Mouse (Mus musculus) hindbrain, embryonic 15.5 days (tissue): ENCODE data around the gene Dnajc16. TPM values are rescaled to one million over a fixed set of nuclear protein-coding genes. Genes with fewer than 3 reads are reported as not detected.

ENCODE experiments used
- ATAC-seq: fragments of 200-750 bp; cut with Nextera tagmentation; 2 replicates; pipeline ENCODE4 v1.8.0; 2017; ENCODE audit warnings: low read depth, moderate number of reproducible peaks, moderate TSS enrichment; ENCODE audit not compliant: low FRiP score
- H3K27ac ChIP-seq: fragments of 300-500 bp; sonication (generic); replicated peaks from 2 replicates; pipeline ENCODE4 v1.5.1; 2015; ENCODE audit warnings: mild to moderate bottlenecking, inconsistent platforms
- H3K27me3 ChIP-seq: fragments of 300-500 bp; sonication (generic); 2 replicates; pipeline ENCODE4 v1.6.1; 2015; ENCODE audit warnings: control low read depth, inconsistent platforms
- H3K36me3 ChIP-seq: fragments of 300-500 bp; sonication (generic); 2 replicates; pipeline ENCODE4 v1.6.1; 2015; ENCODE audit warnings: control low read depth, inconsistent platforms
- H3K4me1 ChIP-seq: fragments of 300-500 bp; sonication (generic); replicated peaks from 2 replicates; pipeline ENCODE4 v1.6.1; 2015; ENCODE audit warnings: control low read depth, inconsistent platforms
- H3K4me2 ChIP-seq: fragments of 300-500 bp; sonication (generic); 2 replicates; pipeline ENCODE4 v1.6.1; 2015; ENCODE audit warnings: moderate library complexity, mild to moderate bottlenecking, inconsistent platforms
- H3K4me3 ChIP-seq: fragments of 300-500 bp; sonication (generic); 2 replicates; pipeline ENCODE4 v1.5.1; 2015; ENCODE audit warnings: mild to moderate bottlenecking, inconsistent platforms
- H3K9ac ChIP-seq: fragments of 300-500 bp; sonication (generic); 2 replicates; pipeline ENCODE4 v1.6.1; 2015; ENCODE audit warnings: inconsistent platforms
- H3K9me3 ChIP-seq: fragments of 300-500 bp; sonication (generic); 2 replicates; pipeline ENCODE4 v1.6.1; 2016; ENCODE audit warnings: control low read depth, inconsistent platforms
- WGBS: fragments of 180-500 bp; shearing (Covaris S2); methylation state at CpG from one replicate; pipeline ENCODE4 v1.1.7; 2015; 5-methylcytosine and 5-hydroxymethylcytosine counted together
- polyA plus RNA-seq: library from polyadenylated mRNA; unstranded; fragments of >200 nt; fragmentation: Nextera tagmentation; extraction: Ambion mirVana; gene quantifications from 2 replicates; pipeline ENCODE4 v1.2.1, GENCODE M21; 2015

Dnajc16 gene
- polyA plus RNA-seq: 5.5 and 6.8 TPM in 2 replicates

GRCm38 (mm10) chr4:141790524-141790990 lies at the start of gene Dnajc16:
Gene Dnajc16 (minus strand): TSS chr4:141790931.
- Histone ChIP-seq H3K27ac (peak within 1 kb of the TSS; percentile 89), H3K27me3 (no peaks in the 10 kb centered on the region), H3K36me3 (peaks cover 6% of the 10 kb centered on the region; the same call in 1 of the 2 replicates), H3K4me1 (peaks cover 27% of the 10 kb centered on the region), H3K9me3 (no peaks in the 10 kb centered on the region), H3K4me3 (peak within 1 kb of the TSS; percentile 83), H3K9ac (peak within 1 kb of the TSS; percentile 86), H3K4me2 (peak within 1 kb of the TSS; percentile 69)
- WGBS: under 1% methylated on average over 42 of the region's 42 CpGs
- ATAC-seq: peak; percentile 94

- WGBS: 77% methylated on average over 5 of the region's 5 CpGs
- Histone ChIP-seq H3K4me3 (no peak overlapping the region), H3K4me1 (no peaks in the 10 kb centered on the region), H3K9ac (no peak overlapping the region), H3K27me3 (no peaks in the 10 kb centered on the region), H3K27ac (no peak overlapping the region), H3K9me3 (no peaks in the 10 kb centered on the region), H3K36me3 (no peaks in the 10 kb centered on the region), H3K4me2 (no peak overlapping the region)
- ATAC-seq: no peak
Observed at GRCm38 (mm10) chr4:141834536-141835095, 43.9 kb upstream of the Dnajc16 start.

- 58% methylated on average over 1 of the region's 1 CpGs for WGBS
- Histone ChIP-seq H3K4me1 (no peaks in the 10 kb centered on the region), H3K27me3 (no peaks in the 10 kb centered on the region), H3K36me3 (no peaks in the 10 kb centered on the region), H3K9ac (no peak overlapping the region), H3K9me3 (no peaks in the 10 kb centered on the region), H3K4me2 (no peak overlapping the region), H3K4me3 (no peak overlapping the region), H3K27ac (no peak overlapping the region)
- no peak for ATAC-seq
Observed at GRCm38 (mm10) chr4:141833911-141834310, 43.2 kb upstream of the Dnajc16 start.

GRCm38 (mm10) chr4:141831361-141831760 lies 40.6 kb upstream of the Dnajc16 start:
- WGBS: 86% methylated on average over 7 of the region's 7 CpGs
- Histone ChIP-seq H3K36me3 (no peaks in the 10 kb centered on the region), H3K4me3 (no peak overlapping the region), H3K9me3 (no peaks in the 10 kb centered on the region), H3K4me1 (no peaks in the 10 kb centered on the region), H3K27ac (no peak overlapping the region), H3K9ac (no peak overlapping the region), H3K4me2 (no peak overlapping the region), H3K27me3 (no peaks in the 10 kb centered on the region)
- no peak for ATAC-seq

- no peaks in the 10 kb centered on the region for H3K9me3 ChIP-seq
- H3K27me3 ChIP-seq: no peaks in the 10 kb centered on the region
- ATAC-seq: no peak
- no peaks in the 10 kb centered on the region for H3K36me3 ChIP-seq
- H3K4me1 ChIP-seq: no peaks in the 10 kb centered on the region
- 60% methylated on average over 11 of the region's 11 CpGs for WGBS
- H3K4me2 ChIP-seq: no peak overlapping the region
- no peak overlapping the region for H3K9ac ChIP-seq
- H3K4me3 ChIP-seq: no peak overlapping the region
- no peak overlapping the region for H3K27ac ChIP-seq
Observed at GRCm38 (mm10) chr4:141830381-141830780, 39.6 kb upstream of the Dnajc16 start.

- Histone ChIP-seq H3K9ac (no peak overlapping the region), H3K4me1 (no peaks in the 10 kb centered on the region), H3K36me3 (no peaks in the 10 kb centered on the region), H3K27me3 (no peaks in the 10 kb centered on the region), H3K4me2 (no peak overlapping the region), H3K4me3 (no peak overlapping the region), H3K27ac (no peak overlapping the region), H3K9me3 (no peaks in the 10 kb centered on the region)
- WGBS: 87% methylated on average over 4 of the region's 4 CpGs
- no peak for ATAC-seq
Observed at GRCm38 (mm10) chr4:141828177-141828576, 37.4 kb upstream of the Dnajc16 start.

- no peak overlapping the region for H3K4me3 ChIP-seq
- H3K27me3 ChIP-seq: no peaks in the 10 kb centered on the region
- no peak overlapping the region for H3K27ac ChIP-seq
- WGBS: 92% methylated on average over 2 of the region's 2 CpGs
- no peaks in the 10 kb centered on the region for H3K9me3 ChIP-seq
- no peaks in the 10 kb centered on the region for H3K4me1 ChIP-seq
- no peaks in the 10 kb centered on the region for H3K36me3 ChIP-seq
- ATAC-seq: no peak
- H3K9ac ChIP-seq: no peak overlapping the region
- no peak overlapping the region for H3K4me2 ChIP-seq
Observed at GRCm38 (mm10) chr4:141827401-141827800, 36.7 kb upstream of the Dnajc16 start.

- Histone ChIP-seq H3K4me1 (no peaks in the 10 kb centered on the region), H3K27me3 (no peaks in the 10 kb centered on the region), H3K9me3 (no peaks in the 10 kb centered on the region), H3K27ac (no peak within 1 kb of the TSS), H3K4me3 (no peak within 1 kb of the TSS), H3K36me3 (no peaks in the 10 kb centered on the region), H3K9ac (no peak within 1 kb of the TSS), H3K4me2 (no peak within 1 kb of the TSS)
- WGBS: 51% methylated on average over 5 of the region's 5 CpGs
- no peak for ATAC-seq
Observed at GRCm38 (mm10) chr4:141826060-141826459, 35.3 kb upstream of the Dnajc16 start, which contains the start of gene Cela2a. Gene Cela2a (minus strand): TSS chr4:141826160.

- H3K4me1 ChIP-seq: no peaks in the 10 kb centered on the region
- ATAC-seq: no peak
- no peaks in the 10 kb centered on the region for H3K36me3 ChIP-seq
- WGBS: 58% methylated on average over 3 of the region's 3 CpGs
- H3K27ac ChIP-seq: no peak overlapping the region
- no peak overlapping the region for H3K4me2 ChIP-seq
- H3K9me3 ChIP-seq: no peaks in the 10 kb centered on the region
- no peak overlapping the region for H3K4me3 ChIP-seq
- no peaks in the 10 kb centered on the region for H3K27me3 ChIP-seq
- H3K9ac ChIP-seq: no peak overlapping the region
Observed at GRCm38 (mm10) chr4:141822979-141823378, 32.2 kb upstream of the Dnajc16 start.

- no peak overlapping the region for H3K4me3 ChIP-seq
- H3K27ac ChIP-seq: no peak overlapping the region
- H3K9ac ChIP-seq: no peak overlapping the region
- no peak for ATAC-seq
- no peaks in the 10 kb centered on the region for H3K9me3 ChIP-seq
- H3K36me3 ChIP-seq: no peaks in the 10 kb centered on the region
- H3K4me1 ChIP-seq: no peaks in the 10 kb centered on the region
- H3K4me2 ChIP-seq: no peak overlapping the region
- WGBS: 81% methylated on average over 10 of the region's 10 CpGs
- H3K27me3 ChIP-seq: no peaks in the 10 kb centered on the region
Observed at GRCm38 (mm10) chr4:141822089-141822488, 31.4 kb upstream of the Dnajc16 start.

GRCm38 (mm10) chr4:141821178-141821577 lies 30.4 kb upstream of the Dnajc16 start:
- Histone ChIP-seq H3K27me3 (no peaks in the 10 kb centered on the region), H3K9me3 (no peaks in the 10 kb centered on the region), H3K27ac (no peak overlapping the region), H3K4me2 (no peak overlapping the region), H3K4me1 (no peaks in the 10 kb centered on the region), H3K9ac (no peak overlapping the region), H3K36me3 (no peaks in the 10 kb centered on the region), H3K4me3 (no peak overlapping the region)
- no peak for ATAC-seq
- 78% methylated on average over 3 of the region's 3 CpGs for WGBS

GRCm38 (mm10) chr4:141819316-141819715 lies 28.6 kb upstream of the Dnajc16 start:
- H3K9me3 ChIP-seq: no peaks in the 10 kb centered on the region
- H3K27ac ChIP-seq: no peak overlapping the region
- 0 out of 2 replicates have a peak, but pooled peaks cover under 1% of the 10 kb centered on the region for H3K36me3 ChIP-seq
- no peak for ATAC-seq
- H3K4me1 ChIP-seq: no peaks in the 10 kb centered on the region
- H3K4me3 ChIP-seq: no peak overlapping the region
- H3K9ac ChIP-seq: no peak overlapping the region
- H3K27me3 ChIP-seq: no peaks in the 10 kb centered on the region
- 97% methylated on average over 7 of the region's 7 CpGs for WGBS
- no peak overlapping the region for H3K4me2 ChIP-seq

- Histone ChIP-seq H3K9me3 (no peaks in the 10 kb centered on the region), H3K9ac (no peak overlapping the region), H3K4me2 (no peak overlapping the region), H3K27ac (no peak overlapping the region), H3K4me3 (no peak overlapping the region), H3K4me1 (no peaks in the 10 kb centered on the region), H3K27me3 (no peaks in the 10 kb centered on the region), H3K36me3 (peaks cover 6% of the 10 kb centered on the region; the same call in 1 of the 2 replicates)
- no peak for ATAC-seq
- WGBS: 94% methylated on average over 13 of the region's 13 CpGs
Observed at GRCm38 (mm10) chr4:141818861-141819260, 28.1 kb upstream of the Dnajc16 start.
